Mouse (Mus musculus): ENCODE measurements around the gene Htra1.

The Htra1 gene

DNA sequence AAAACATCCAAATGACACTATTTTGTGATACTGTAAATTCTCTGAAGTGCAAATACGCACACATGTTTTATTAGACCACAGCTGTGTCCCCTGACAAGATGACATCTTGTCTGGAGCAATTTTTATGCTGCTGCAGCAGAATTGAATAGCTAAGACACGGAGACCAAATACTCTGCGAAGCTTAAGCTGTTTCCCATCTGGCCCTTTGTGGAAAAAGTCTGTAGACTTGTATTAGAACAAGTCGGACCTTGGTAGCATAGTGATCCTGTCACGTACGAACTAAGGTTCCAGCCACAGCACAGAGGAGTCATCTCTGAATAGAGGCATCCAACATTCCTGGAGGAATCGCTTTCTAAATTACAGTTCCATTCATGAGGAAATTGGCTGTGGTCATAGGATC lies 48.4 kb downstream of the Htra1 start:
- in situ Hi-C loops (cut with MboI; ENCODE audit: low pct_unique_long_range_greater_than_20kb in 1 of 2, low sequenced_read_pairs in 2 of 2, unreplicated experiment in 1 of 2): no loop called here

DNA sequence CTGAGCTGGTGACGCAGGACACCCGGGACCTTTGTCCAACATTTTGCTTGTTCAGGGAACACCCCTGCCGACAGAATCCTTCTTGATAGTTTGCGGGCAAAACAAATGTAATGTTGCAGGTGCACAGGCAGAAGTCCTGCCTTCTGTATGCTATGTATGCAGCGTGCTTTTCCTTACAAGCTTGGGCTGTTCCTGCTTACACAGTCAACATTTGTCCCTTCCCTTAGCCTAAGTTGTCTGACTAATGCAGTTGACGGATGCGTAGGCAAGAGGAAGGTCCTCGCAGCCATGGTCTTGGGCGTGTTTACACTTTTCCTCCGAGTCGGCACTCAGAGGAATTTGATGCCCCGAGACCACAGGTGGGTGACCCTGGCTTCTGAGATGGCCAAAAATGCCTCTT lies 49.3 kb downstream of the Htra1 start:
- in situ Hi-C loops (cut with MboI; ENCODE audit: low pct_unique_long_range_greater_than_20kb in 1 of 2, low sequenced_read_pairs in 2 of 2, unreplicated experiment in 1 of 2): no loop called here

DNA sequence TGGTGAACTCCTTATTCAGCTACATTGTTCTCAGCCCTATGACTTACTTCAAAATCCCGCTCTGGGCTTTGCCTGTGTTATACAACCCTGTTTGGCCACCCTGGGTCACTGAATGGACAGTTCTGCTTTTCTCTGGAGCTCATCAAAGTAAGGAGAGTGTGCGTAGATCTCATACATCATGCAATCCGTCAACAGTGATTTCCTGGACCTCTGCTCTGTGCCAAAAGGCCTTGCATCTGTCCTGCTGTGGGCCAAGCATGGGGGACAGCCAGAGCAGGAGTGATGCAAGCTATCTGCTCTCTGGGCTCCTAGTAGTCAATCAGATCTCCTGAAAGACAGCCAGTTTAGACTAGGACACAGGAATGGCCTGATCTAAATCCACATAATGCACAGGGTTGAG lies 49.8 kb downstream of the Htra1 start:
- in situ Hi-C loops (cut with MboI; ENCODE audit: low pct_unique_long_range_greater_than_20kb in 1 of 2, low sequenced_read_pairs in 2 of 2, unreplicated experiment in 1 of 2): no loop called here

DNA sequence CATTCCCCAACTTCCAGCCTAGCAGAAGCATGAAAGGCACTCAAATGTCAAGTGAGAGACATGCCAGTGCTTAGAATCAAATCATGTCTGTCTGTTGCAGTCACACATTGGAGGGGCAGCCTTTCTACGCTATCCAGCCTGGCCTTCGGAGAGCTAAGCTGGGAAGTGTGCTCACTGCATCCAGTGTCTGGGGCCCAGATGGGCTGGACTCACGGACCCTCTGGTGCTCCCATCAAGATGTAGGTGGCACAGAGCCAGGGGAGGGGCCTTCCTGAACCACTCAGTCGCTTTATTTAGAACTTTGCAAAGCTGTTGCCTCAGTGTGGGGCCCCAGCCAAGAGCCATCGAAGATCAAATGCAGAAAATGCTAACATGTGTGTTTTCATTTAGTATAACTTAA lies 52.2 kb downstream of the Htra1 start:
- in situ Hi-C loops (cut with MboI; ENCODE audit: low pct_unique_long_range_greater_than_20kb in 1 of 2, low sequenced_read_pairs in 2 of 2, unreplicated experiment in 1 of 2): no loop called here

DNA sequence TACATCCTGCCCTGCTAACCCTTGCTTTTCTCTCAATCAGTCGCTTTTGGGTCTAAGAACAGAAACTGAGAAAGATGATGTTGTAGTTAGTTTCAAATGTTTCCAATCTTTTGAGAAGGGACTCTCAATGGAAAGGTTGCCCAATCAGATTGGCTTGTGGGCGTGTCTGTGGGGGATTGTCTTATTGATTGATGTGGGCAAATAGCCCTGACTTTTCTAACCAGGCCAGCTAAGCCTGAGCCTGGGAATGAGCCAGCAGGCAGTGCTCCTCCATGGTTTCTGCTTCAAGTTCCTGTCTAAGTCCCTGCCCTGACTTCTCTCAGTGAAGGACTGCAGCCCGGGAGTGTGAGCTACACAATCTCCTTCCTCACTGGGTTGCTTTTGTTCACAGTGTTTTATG lies 53.5 kb downstream of the Htra1 start:
- in situ Hi-C loops (cut with MboI; ENCODE audit: low pct_unique_long_range_greater_than_20kb in 1 of 2, low sequenced_read_pairs in 2 of 2, unreplicated experiment in 1 of 2): no loop called here

DNA sequence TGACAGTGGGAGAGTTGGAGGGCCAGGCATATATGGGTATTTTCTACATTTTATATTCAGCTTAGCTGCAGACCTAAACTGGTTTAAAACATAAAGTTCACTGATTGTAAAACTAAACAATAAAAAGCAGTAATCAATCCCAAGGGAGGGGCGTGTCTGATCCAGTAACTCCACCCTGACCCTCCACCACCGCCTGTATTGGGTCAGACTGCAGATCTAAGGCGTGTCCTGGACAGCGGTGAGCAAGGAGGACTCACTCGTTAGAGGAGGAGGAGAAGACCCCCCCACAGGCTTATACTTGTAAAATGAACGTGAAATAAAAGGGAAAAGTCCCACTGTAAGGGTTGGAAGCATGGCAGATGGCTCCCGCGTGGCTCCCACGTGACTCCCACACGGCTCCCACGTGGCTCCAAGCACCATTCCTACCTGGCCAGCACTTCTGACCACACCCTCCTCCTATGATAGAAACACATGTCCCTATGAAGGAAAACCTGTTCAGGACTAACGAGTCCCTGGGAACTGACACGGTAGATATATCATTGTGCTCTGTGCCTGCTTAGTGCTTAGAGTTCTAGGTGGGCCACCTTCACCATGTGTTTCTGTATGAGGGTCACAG lies 55.4 kb downstream of the Htra1 start:
- in situ Hi-C loops (cut with MboI; ENCODE audit: low pct_unique_long_range_greater_than_20kb in 1 of 2, low sequenced_read_pairs in 2 of 2, unreplicated experiment in 1 of 2): no loop called here

DNA sequence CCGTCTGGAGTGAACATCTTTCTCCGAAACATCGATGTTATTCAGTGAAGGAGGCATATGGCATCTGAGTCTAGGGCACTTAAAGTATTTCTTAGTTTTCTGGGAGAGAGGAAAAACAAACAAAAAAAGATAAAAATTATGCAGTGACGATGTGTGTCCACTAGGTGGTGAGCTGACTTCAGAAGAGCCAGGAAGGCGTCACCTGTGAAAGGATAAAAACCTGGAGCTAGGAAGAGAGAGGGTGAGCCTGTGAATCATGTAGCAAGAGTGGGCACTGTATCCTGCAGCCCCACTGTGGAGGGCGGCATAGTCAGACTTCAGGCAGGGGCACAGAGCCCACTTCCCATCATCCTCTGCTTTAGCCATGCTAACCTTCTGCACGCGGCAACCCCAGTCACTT lies 58.0 kb downstream of the Htra1 start:
- in situ Hi-C loops (cut with MboI; ENCODE audit: low pct_unique_long_range_greater_than_20kb in 1 of 2, low sequenced_read_pairs in 2 of 2, unreplicated experiment in 1 of 2): no loop called here

DNA sequence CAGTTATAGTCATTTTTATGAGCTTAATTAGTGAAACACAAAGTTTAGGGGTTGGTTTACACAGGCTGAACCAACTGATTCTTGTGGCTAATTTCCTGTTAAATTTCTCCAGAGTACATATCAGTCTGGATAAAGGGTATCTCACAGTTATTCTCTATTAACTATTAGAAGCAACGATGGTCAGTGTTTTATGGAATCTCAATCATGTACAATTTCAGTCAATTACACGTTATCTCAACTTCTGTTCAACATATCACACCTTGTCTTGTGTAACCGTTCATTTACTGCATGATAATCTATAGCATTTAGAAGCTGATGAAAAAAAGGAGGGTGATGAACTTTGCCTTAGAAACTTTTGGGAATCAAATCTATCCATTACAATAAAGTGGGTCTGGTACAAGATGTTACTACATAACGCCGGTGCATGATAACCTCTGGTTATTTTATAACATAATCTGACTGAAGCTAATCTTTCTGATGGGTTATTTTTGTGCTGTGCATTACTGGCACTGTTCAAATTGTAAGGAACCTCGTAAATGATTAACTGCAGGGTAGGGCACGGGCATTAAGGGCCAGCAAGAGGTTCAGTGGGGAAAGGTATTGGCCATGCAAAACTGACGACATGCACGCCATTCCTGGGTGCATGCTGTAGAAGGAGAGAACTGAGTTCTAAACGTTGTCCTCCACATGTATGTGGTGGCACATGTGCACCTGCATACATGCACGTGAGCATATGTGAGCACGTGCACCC lies 66.2 kb downstream of the Htra1 start:
- in situ Hi-C loops (cut with MboI; ENCODE audit: low pct_unique_long_range_greater_than_20kb in 1 of 2, low sequenced_read_pairs in 2 of 2, unreplicated experiment in 1 of 2): no loop called here

DNA sequence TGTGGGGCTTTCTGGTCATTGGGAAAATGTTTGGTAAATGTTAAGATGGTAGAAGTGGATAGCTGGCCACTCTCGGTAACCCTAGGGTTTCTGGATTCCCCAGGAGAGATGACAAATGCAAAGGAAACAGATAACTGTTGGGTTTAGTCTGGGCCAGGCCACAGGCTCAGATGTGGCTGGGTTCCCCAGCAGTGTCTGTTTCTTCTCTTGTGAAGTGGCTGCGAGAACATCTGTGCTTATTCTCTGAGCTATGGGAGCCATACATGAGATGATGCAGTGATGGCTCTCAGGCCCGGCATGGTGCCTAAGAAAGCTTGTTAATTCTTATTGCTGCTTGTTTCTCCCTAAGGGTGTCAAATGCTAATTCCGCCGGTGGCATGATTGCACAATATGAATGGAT lies 68.2 kb downstream of the Htra1 start:
- in situ Hi-C loops (cut with MboI; ENCODE audit: low pct_unique_long_range_greater_than_20kb in 1 of 2, low sequenced_read_pairs in 2 of 2, unreplicated experiment in 1 of 2): no loop called here

DNA sequence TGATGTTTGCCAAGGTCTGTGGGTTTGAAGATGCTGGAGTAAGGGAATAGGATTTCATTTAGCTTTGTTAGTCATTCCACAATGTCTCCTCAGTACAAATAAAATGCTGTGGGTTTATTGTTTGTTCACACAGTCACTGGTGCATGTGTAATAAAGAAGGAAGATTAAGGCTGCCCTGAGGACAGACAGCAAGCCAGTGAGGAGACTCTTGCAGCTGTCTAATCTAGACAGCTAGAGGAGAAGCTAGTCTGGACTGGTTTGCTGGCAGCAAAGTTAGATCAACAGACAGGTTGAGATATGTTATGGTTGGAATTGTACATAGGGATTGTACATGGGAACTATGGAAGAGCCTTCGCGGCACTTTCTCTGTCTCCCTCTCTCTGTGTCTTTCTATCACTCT lies 71.3 kb downstream of the Htra1 start:
- in situ Hi-C loops (cut with MboI; ENCODE audit: low pct_unique_long_range_greater_than_20kb in 1 of 2, low sequenced_read_pairs in 2 of 2, unreplicated experiment in 1 of 2): no loop called here

DNA sequence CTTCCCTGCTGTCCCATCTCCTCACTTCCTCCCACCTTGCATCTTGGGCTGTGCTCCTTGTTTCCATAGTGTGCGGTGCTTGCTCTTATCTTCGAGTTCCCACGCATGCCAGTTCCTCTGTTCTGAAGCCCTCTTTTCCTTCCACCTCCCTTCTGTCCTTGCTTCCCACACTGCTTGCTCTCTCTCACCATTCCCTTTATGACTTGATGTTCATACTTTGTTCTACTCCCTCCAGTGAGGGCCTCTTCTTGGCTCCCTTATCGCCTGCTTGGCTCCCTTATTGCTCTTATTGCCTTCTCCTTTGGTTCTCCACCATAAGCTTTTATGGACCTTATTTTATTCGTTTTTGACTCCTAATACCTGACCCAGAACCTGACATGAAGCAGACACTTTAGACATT lies 73.3 kb downstream of the Htra1 start:
- in situ Hi-C loops (cut with MboI; ENCODE audit: low pct_unique_long_range_greater_than_20kb in 1 of 2, low sequenced_read_pairs in 2 of 2, unreplicated experiment in 1 of 2): no loop called here

DNA sequence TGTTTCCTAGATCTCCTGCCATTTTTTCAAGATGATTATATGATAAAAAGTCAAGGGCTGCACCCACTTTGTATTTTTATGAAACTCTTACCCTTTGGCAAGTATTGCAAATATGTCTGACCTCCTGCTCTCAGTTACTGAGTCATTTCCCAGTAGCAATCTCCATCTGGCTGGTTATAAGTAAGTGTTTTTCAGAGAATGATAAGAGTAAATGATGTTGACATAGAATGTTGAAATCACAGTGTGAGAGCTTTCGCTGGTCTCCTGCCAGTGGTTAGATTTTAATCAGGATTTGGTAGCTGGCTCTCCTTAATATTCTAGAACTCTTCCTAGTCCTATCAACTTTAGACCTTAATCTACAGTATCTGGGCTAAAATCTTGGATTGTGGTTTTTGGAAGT lies 76.0 kb downstream of the Htra1 start:
- in situ Hi-C loops (cut with MboI; ENCODE audit: low pct_unique_long_range_greater_than_20kb in 1 of 2, low sequenced_read_pairs in 2 of 2, unreplicated experiment in 1 of 2): no loop called here

DNA sequence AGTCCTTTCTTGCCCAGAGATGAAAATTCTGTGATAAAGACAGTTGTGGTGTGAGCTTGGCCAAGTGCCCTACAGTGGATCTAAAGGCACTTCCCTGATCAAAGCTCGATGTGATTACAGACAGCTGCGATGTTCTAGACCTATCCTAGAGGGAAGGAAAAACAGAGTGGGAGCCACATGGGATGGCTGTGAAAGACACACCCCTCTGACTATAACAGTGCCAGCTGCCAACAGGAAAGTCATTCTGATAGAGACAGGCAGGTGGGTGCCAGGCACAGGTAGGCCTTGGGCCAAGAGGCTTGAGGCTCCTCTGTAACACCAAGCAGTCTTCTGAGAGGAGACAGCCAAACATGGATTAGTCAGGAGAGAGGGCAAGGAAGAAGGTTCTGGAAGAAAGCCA lies 83.3 kb downstream of the Htra1 start:
- in situ Hi-C loops (cut with MboI; ENCODE audit: low pct_unique_long_range_greater_than_20kb in 1 of 2, low sequenced_read_pairs in 2 of 2, unreplicated experiment in 1 of 2): no loop called here

DNA sequence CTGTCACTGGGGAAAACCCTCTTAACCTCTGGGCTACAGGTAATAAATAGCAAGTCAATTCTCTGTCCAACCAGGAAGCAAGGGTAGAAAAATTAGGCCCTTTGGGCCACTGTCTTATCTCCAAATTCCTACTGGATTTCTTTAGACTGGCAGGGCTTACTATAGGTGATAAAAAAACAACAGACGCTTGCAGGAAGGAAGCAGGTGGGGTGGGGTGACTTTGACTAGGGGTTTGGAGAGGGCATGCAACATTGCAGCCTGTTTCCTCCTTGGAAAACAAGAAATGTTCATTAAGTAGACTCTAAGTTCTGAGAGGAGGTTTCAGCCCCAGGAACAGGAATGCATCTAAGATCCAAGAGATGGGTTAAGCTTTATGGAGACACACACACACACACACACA lies 88.9 kb downstream of the Htra1 start:
- in situ Hi-C loops (cut with MboI; ENCODE audit: low pct_unique_long_range_greater_than_20kb in 1 of 2, low sequenced_read_pairs in 2 of 2, unreplicated experiment in 1 of 2): no loop called here

DNA sequence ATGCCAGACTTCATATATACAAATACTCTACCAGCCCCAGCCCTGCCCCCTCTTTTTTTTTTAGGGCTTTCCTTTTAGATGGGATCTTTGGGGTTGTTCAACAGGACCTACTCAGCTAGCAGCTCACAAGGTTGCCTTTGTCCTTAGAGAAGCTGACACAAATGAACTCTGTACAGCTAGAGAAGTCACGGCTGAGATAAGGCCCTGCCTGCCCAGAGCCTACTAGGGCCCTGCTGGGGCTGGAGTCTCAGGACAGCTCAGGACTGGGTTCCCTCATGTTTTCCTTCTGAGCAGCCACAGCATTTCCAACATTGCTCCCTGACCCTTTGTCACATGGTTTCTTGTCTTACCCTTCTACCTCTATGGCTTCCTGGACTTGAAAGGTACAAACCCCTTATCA lies 91.6 kb downstream of the Htra1 start:
- in situ Hi-C loops (cut with MboI; ENCODE audit: low pct_unique_long_range_greater_than_20kb in 1 of 2, low sequenced_read_pairs in 2 of 2, unreplicated experiment in 1 of 2): no loop called here

DNA sequence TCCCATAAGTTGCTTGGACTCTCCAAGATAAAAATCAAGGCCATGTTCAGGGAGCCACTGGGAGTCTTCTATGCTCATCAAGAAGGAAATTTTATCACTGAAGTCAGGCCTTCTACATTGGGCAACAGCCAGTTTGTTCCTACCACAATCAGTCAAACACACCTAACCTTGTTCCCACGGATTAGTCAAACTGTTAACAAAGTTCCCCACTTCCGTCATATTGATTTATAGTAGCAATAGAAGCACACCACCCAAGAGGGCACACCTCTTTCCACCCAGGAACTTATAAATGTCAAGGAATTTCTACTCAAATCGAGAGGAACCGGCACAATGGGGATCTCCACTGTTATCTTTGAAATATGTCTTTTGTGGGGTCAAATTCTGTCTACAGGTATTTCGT lies 95.8 kb downstream of the Htra1 start, which contains the start of gene Dmbt1:
Dmbt1 (plus strand) TSS at position 299 of the 400 bp plus-strand sequence.
- in situ Hi-C loops (cut with MboI; ENCODE audit: low pct_unique_long_range_greater_than_20kb in 1 of 2, low sequenced_read_pairs in 2 of 2, unreplicated experiment in 1 of 2): no loop called here
